Mouse (Mus musculus) MEL (cell line): ENCODE results near the gene Ect2l.

Experiments used
- CTCF ChIP-seq, 3 experiments: IDR thresholded peaks in 2 of 3; conservative IDR thresholded peaks in 1 of 3; 2 replicates each; pipeline ENCODE4 v1.5.1; 2011 to 2012; ENCODE audit warnings: low read length in 3 of 3, low read depth in 2 of 3, mild to moderate bottlenecking in 2 of 3, improper control_type of control experiment in 1 of 3, inconsistent platforms in 1 of 3, mixed read lengths in 1 of 3, moderate library complexity in 1 of 3; ENCODE audit not compliant: control insufficient read depth in 1 of 3, insufficient read depth in 1 of 3, poor library complexity in 1 of 3, severe bottlenecking in 1 of 3
- EP300 ChIP-seq, 2 experiments: IDR thresholded peaks; 2 replicates each; pipeline ENCODE4 v1.6.1; 2011; ENCODE audit warnings: improper control_type of control experiment in 2 of 2, low read length in 2 of 2, low read depth in 1 of 2, mild to moderate bottlenecking in 1 of 2
- HCFC1 ChIP-seq: IDR thresholded peaks from 2 replicates; pipeline ENCODE4 v1.6.1; 2012; ENCODE audit warnings: low read depth, mild to moderate bottlenecking, inconsistent platforms, low read length, improper control_type of control experiment, moderate library complexity
- MXI1 ChIP-seq: IDR thresholded peaks from 2 replicates; pipeline ENCODE4 v1.6.1; 2011; ENCODE audit warnings: mild to moderate bottlenecking, low read depth, low read length, improper control_type of control experiment
- POLR2A ChIP-seq, 2 experiments: IDR thresholded peaks; 2 replicates each; pipeline ENCODE4 v1.6.1; 2011 to 2012; ENCODE audit warnings: low read length in 2 of 2, mild to moderate bottlenecking in 2 of 2, control low read depth in 1 of 2, improper control_type of control experiment in 1 of 2, low read depth in 1 of 2, moderate library complexity in 1 of 2; ENCODE audit not compliant: control insufficient read depth in 1 of 2, insufficient read depth in 1 of 2, poor library complexity in 1 of 2
- SMC3 ChIP-seq: IDR thresholded peaks from 2 replicates; pipeline ENCODE4 v1.6.1; 2011; ENCODE audit warnings: low read depth, low read length, improper control_type of control experiment
- TAL1 ChIP-seq: IDR thresholded peaks from 2 replicates; pipeline ENCODE4 v1.6.1; 2012; ENCODE audit warnings: mild to moderate bottlenecking, inconsistent platforms, low read length, moderate library complexity, mixed read lengths
- TCF12 ChIP-seq: IDR thresholded peaks from 2 replicates; pipeline ENCODE4 v1.6.1; 2014; ENCODE audit warnings: low read depth, mild to moderate bottlenecking, inconsistent platforms, low read length, improper control_type of control experiment, moderate library complexity
- USF1 ChIP-seq: IDR thresholded peaks from 2 replicates; pipeline ENCODE4 v1.6.1; 2014; ENCODE audit warnings: low read depth, mild to moderate bottlenecking, inconsistent platforms, low read length, improper control_type of control experiment, moderate library complexity
- ZKSCAN1 ChIP-seq: IDR thresholded peaks from 2 replicates; pipeline ENCODE4 v1.6.1; 2012; ENCODE audit warnings: low read depth, mild to moderate bottlenecking, inconsistent platforms, low read length, improper control_type of control experiment, moderate library complexity

DNA sequence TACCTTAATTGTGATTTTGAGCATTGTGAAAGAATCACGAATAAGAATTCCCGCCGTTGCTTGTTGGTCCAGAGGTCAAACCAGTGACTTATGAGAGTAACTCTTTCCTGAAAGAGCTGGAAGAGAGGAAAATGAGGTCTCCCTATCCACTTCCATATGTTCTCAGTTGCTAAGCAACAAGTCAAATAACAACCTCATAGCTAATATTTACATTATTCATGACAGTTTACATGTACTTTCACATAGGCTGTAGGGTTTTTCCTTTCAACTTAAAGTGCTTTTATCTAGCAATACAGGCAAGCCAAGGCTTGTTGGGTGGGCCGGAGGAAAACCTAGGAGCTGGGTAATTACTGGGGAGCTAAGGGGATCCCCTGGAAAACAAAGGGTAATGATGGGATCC is 10.8 kb downstream of the Ect2l start:
- TF ChIP-seq TAL1 (no peak), CTCF (IDR thresholded peaks at IDR 0.05 in 2 of 3, conservative IDR thresholded peaks at IDR 0.05 in 1 of 3; ENCODE audit: control insufficient read depth in 1 of 3, insufficient read depth in 1 of 3, low read depth in 2 of 3, low read length in 3 of 3, poor library complexity in 1 of 3, severe bottlenecking in 1 of 3) (no peak), POLR2A (IDR thresholded peaks at IDR 0.05; ENCODE audit: control insufficient read depth in 1 of 2, insufficient read depth in 1 of 2, low read depth in 1 of 2, low read length in 2 of 2, poor library complexity in 1 of 2) (no peak), SMC3 (no peak), MXI1 (no peak), TCF12 (no peak), USF1 (no peak), EP300 (IDR thresholded peaks at IDR 0.05; ENCODE audit: low read depth in 1 of 2, low read length in 2 of 2) (no peak), HCFC1 (no peak), ZKSCAN1 (no peak)
